Mouse (Mus musculus) C2C12 (cell line): ENCODE data around the gene Cyb5d2. TPM values are rescaled to one million over a fixed set of nuclear protein-coding genes. Genes with fewer than 3 reads are reported as not detected.
A peak's percentile ranks its signal among the peaks of the same experiment; 100 is the strongest.
"Not testable (repeated sequence)": the region's sequence is repeated elsewhere in the genome, so short reads cannot be mapped to it uniquely, and the experiment has no call there.

Source experiments
- H3K27me3 ChIP-seq: one replicate; pipeline ENCODE4 v1.6.1; 2011; ENCODE audit not compliant: control insufficient read depth, insufficient read depth, insufficient read length
- H3K36me3 ChIP-seq: one replicate; pipeline ENCODE4 v1.6.1; 2011; ENCODE audit not compliant: control insufficient read depth, insufficient read depth
- H3K4me3 ChIP-seq: one replicate; pipeline ENCODE4 v1.5.1; 2011; ENCODE audit warnings: mild to moderate bottlenecking, control low read depth; ENCODE audit not compliant: poor library complexity, insufficient read depth, severe bottlenecking
- H3K79me2 ChIP-seq: one replicate; pipeline ENCODE4 v1.6.1; 2011; ENCODE audit not compliant: control insufficient read depth, insufficient read depth
- H3K79me3 ChIP-seq: one replicate; pipeline ENCODE4 v1.6.1; 2011; ENCODE audit warnings: low read depth, control low read depth
- H3ac ChIP-seq: one replicate; pipeline ENCODE3; 2011; ENCODE audit warnings: low read depth; ENCODE audit not compliant: control insufficient read depth, insufficient read length
- CEBPB ChIP-seq: IDR thresholded peaks from one replicate; pipeline ENCODE4 v1.6.1; 2011; ENCODE audit warnings: low read depth, mild to moderate bottlenecking, control low read depth, moderate library complexity
- CTCF ChIP-seq: IDR thresholded peaks from one replicate; pipeline ENCODE4 v1.5.1; 2011; ENCODE audit not compliant: control insufficient read depth, insufficient read depth, insufficient read length
- FOSL1 ChIP-seq: IDR thresholded peaks from one replicate; pipeline ENCODE4 v1.8.0; 2011; ENCODE audit warnings: mild to moderate bottlenecking, low read length; ENCODE audit not compliant: poor library complexity, insufficient read depth, severe bottlenecking
- MAX ChIP-seq: IDR thresholded peaks from one replicate; pipeline ENCODE4 v1.6.1; 2011; ENCODE audit warnings: mild to moderate bottlenecking, control low read depth
- MYOD1 ChIP-seq: IDR thresholded peaks from one replicate; pipeline ENCODE4 v1.6.1; 2011; ENCODE audit warnings: low read depth; ENCODE audit not compliant: control insufficient read depth, insufficient read length
- MYOG ChIP-seq: IDR thresholded peaks from one replicate; pipeline ENCODE4 v1.6.1; 2011; ENCODE audit not compliant: control insufficient read depth, insufficient read length; ENCODE audit errors: extremely low read depth
- USF1 ChIP-seq: IDR thresholded peaks from one replicate; pipeline ENCODE4 v1.6.1; 2011; ENCODE audit warnings: low read depth, mild to moderate bottlenecking, control low read depth, moderate library complexity
- polyA plus RNA-seq: library from polyadenylated mRNA; unstranded; fragments of >200 nt; fragmentation: generic; extraction: Trizol; gene quantifications from one replicate; pipeline ENCODE4 v1.2.1, GENCODE M21; 2012; ENCODE audit warnings: missing spikeins

Cyb5d2 gene
- polyA plus RNA-seq, 1 experiment: 5.5 TPM

GRCm38 (mm10) chr11:72795149-72795454 is 840 bp downstream of the Cyb5d2 start:
- H3K4me3 ChIP-seq: peak overlapping the region; percentile 92
- no peaks in the 10 kb centered on the region for H3K27me3 ChIP-seq
- peaks cover 17% of the 10 kb centered on the region for H3K36me3 ChIP-seq
- peaks cover 45% of the 10 kb centered on the region for H3K79me3 ChIP-seq
- peaks cover 67% of the 10 kb centered on the region for H3K79me2 ChIP-seq
- no peak for TF ChIP-seq MYOD1
- TF ChIP-seq USF1: no peak
- TF ChIP-seq FOSL1: no peak
- no peak for TF ChIP-seq MYOG
- no peak for TF ChIP-seq MAX
- no peak for TF ChIP-seq CTCF
- TF ChIP-seq CEBPB: no peak
- peak overlapping the region; percentile 91 for H3ac ChIP-seq

- peaks cover 18% of the 10 kb centered on the region for H3K79me3 ChIP-seq
- TF ChIP-seq USF1 (no peak), CEBPB (no peak), MYOG (no peak), MAX (peak; percentile 12), MYOD1 (no peak), FOSL1 (peak; percentile 19), CTCF (no peak)
- no peak overlapping the region for H3ac ChIP-seq
- peaks cover 37% of the 10 kb centered on the region for H3K79me2 ChIP-seq
- no peaks in the 10 kb centered on the region for H3K36me3 ChIP-seq
- no peak overlapping the region for H3K4me3 ChIP-seq
- no peaks in the 10 kb centered on the region for H3K27me3 ChIP-seq
These were observed 3.9 kb downstream of the Cyb5d2 start for GRCm38 (mm10) chr11:72792033-72792432.

- peaks cover 14% of the 10 kb centered on the region for H3K36me3 ChIP-seq
- no peak overlapping the region for H3K4me3 ChIP-seq
- no peaks in the 10 kb centered on the region for H3K27me3 ChIP-seq
- H3K79me3 ChIP-seq: no peaks in the 10 kb centered on the region
- TF ChIP-seq FOSL1: no peak
- no peak for TF ChIP-seq USF1
- TF ChIP-seq MYOD1: no peak
- TF ChIP-seq MYOG: no peak
- no peak for TF ChIP-seq MAX
- no peak for TF ChIP-seq CTCF
- no peak for TF ChIP-seq CEBPB
- no peak overlapping the region for H3ac ChIP-seq
- no peaks in the 10 kb centered on the region for H3K79me2 ChIP-seq
These were observed 13.4 kb downstream of the Cyb5d2 start for GRCm38 (mm10) chr11:72782503-72782902.

- Histone ChIP-seq H3ac (no peak overlapping the region), H3K4me3 (no peak overlapping the region), H3K79me3 (no peaks in the 10 kb centered on the region), H3K79me2 (no peaks in the 10 kb centered on the region), H3K27me3 (no peaks in the 10 kb centered on the region), H3K36me3 (peaks cover 14% of the 10 kb centered on the region)
- TF ChIP-seq CTCF (no peak), MYOD1 (no peak), CEBPB (no peak), USF1 (no peak), MYOG (no peak), MAX (no peak), FOSL1 (no peak)
These were observed 13.8 kb downstream of the Cyb5d2 start for GRCm38 (mm10) chr11:72782103-72782502.

GRCm38 (mm10) chr11:72778957-72779356 is 17.0 kb downstream of the Cyb5d2 start:
- no peaks in the 10 kb centered on the region for H3K27me3 ChIP-seq
- peaks cover 14% of the 10 kb centered on the region for H3K36me3 ChIP-seq
- H3K79me2 ChIP-seq: no peaks in the 10 kb centered on the region
- H3K79me3 ChIP-seq: no peaks in the 10 kb centered on the region
- H3K4me3 ChIP-seq: no peak overlapping the region
- TF ChIP-seq MYOG (no peak), FOSL1 (no peak), CEBPB (no peak), CTCF (no peak), USF1 (no peak), MAX (no peak), MYOD1 (no peak)
- H3ac ChIP-seq: no peak overlapping the region

- H3K27me3 ChIP-seq, H3ac ChIP-seq, H3K79me3 ChIP-seq, H3K4me3 ChIP-seq, H3K79me2 ChIP-seq: not testable (repeated sequence)
- peaks cover 26% of the 10 kb centered on the region for H3K36me3 ChIP-seq
These were observed 23.3 kb downstream of the Cyb5d2 start for GRCm38 (mm10) chr11:72772611-72773010.
